In genomic region chr10:22579426-22579825, GRCm38 (mm10) we compare ENCODE assay signal across 8 mouse cellular contexts.
DNase-seq lines count a peak whose midpoint lies in the region; ATAC-seq and TF ChIP-seq lines count a peak whose summit lies in the region.
"Not testable (repeated sequence)": the region's sequence is repeated elsewhere in the genome, so short reads cannot be mapped to it uniquely, and the experiment has no call there.

No protein-coding gene starts in this region.

- WGBS in cerebellum, adult 2 months, result 26% methylated on average over 3 of the region's 3 CpGs
- 17% methylated on average over 3 of the region's 3 CpGs for WGBS in forebrain, embryonic 16.5 days
- 11% methylated on average over 3 of the region's 3 CpGs for WGBS in hindbrain, embryonic 14.5 days
- WGBS in lung, embryonic 14.5 days, result 16% methylated on average over 3 of the region's 3 CpGs

- peak; percentile 84 for ATAC-seq in forebrain, embryonic 16.5 days
- ATAC-seq in hindbrain, embryonic 14.5 days (ENCODE audit: low FRiP score), result peak; percentile 80; the same call in 1 of the 2 replicates
- ATAC-seq in lung, embryonic 14.5 days (ENCODE audit: insufficient read depth), result not testable (repeated sequence)

- not testable (repeated sequence) for H3K9me3 ChIP-seq in forebrain, embryonic 16.5 days (ENCODE audit: control insufficient read depth, low read length); hindbrain, embryonic 14.5 days (ENCODE audit: control insufficient read depth, low read length); lung, embryonic 14.5 days (ENCODE audit: low read depth, low read length)

- not testable (repeated sequence) for H3K27ac ChIP-seq in cerebellum, adult 2 months (ENCODE audit: insufficient read depth, low read length); forebrain, embryonic 16.5 days (ENCODE audit: low read length); hindbrain, embryonic 14.5 days; lung, embryonic 14.5 days (ENCODE audit: low read depth)

- peak; percentile 86 for TF ChIP-seq CTCF in cerebellum, adult 2 months (IDR thresholded peaks at IDR 0.05; ENCODE audit: borderline replicate concordance, insufficient read depth, low read depth, low read length)
- peak; percentile 74 for TF ChIP-seq CTCF in lung, embryonic 14.5 days (IDR thresholded peaks at IDR 0.05; ENCODE audit: low read depth)

- not testable (repeated sequence) for H3K4me3 ChIP-seq in cerebellum, adult 2 months (replicated peaks; ENCODE audit: insufficient read depth, low read depth, low read length); forebrain, embryonic 16.5 days (replicated peaks; ENCODE audit: low read length); hindbrain, embryonic 14.5 days (replicated peaks; ENCODE audit: low read length); lung, embryonic 14.5 days (ENCODE audit: low read depth, low read length)

- H3K27me3 ChIP-seq in cerebellum, adult 2 months (ENCODE audit: control insufficient read depth, insufficient read depth, low read length); forebrain, embryonic 16.5 days (replicated peaks; ENCODE audit: control insufficient read depth, insufficient read depth, low read length); hindbrain, embryonic 14.5 days (ENCODE audit: control insufficient read depth, insufficient read depth, low read length); lung, embryonic 14.5 days (ENCODE audit: insufficient read depth, low read length): not testable (repeated sequence)

- DNase-seq in MN1 (ENCODE audit: low spot score), result peak; percentile 78
- peak; percentile 62 to 64 for DNase-seq in cerebellum, adult 2 months
- DNase-seq in hindbrain, embryonic 14.5 days (ENCODE audit: low spot score), result peak; percentile 80
- peak; percentile 28 to 46 for DNase-seq in layer of hippocampus, adult 8-10 months (ENCODE audit: low spot score in 2 of 2)
- peak; percentile 83 for DNase-seq in lung, embryonic 14.5 days
- DNase-seq in ovary, postnatal 36 days (ENCODE audit: low spot score), result peak; percentile 25
- peak; percentile 40 for DNase-seq in thymus, postnatal 25 days

- H3K4me2 ChIP-seq in forebrain, embryonic 16.5 days (ENCODE audit: low read length); hindbrain, embryonic 14.5 days (replicated peaks); lung, embryonic 14.5 days: not testable (repeated sequence)

- TF ChIP-seq POLR2A in cerebellum, adult 2 months (IDR thresholded peaks at IDR 0.05; ENCODE audit: borderline replicate concordance, insufficient read depth, low read length), result not testable (repeated sequence)

- H3K36me3 ChIP-seq in forebrain, embryonic 16.5 days (ENCODE audit: control insufficient read depth, insufficient read depth); hindbrain, embryonic 14.5 days (replicated peaks; ENCODE audit: control insufficient read depth, insufficient read depth); lung, embryonic 14.5 days (ENCODE audit: insufficient read depth): not testable (repeated sequence)

- not testable (repeated sequence) for H3K4me1 ChIP-seq in cerebellum, adult 2 months (ENCODE audit: control insufficient read depth, insufficient read depth, low read length); forebrain, embryonic 16.5 days (replicated peaks; ENCODE audit: control insufficient read depth, insufficient read depth, low read length); hindbrain, embryonic 14.5 days (replicated peaks; ENCODE audit: control insufficient read depth, insufficient read depth, low read length); lung, embryonic 14.5 days (ENCODE audit: insufficient read depth)

- H3K9ac ChIP-seq in forebrain, embryonic 16.5 days (replicated peaks; ENCODE audit: low read depth, low read length); hindbrain, embryonic 14.5 days; lung, embryonic 14.5 days: not testable (repeated sequence)

Comparison
In these comparisons a context has a peak if more than half of its experiments do, and no peak if none do; other contexts are left out.
1. DNase-seq: peak in every context shown above with its lines; median percentile 83 in lung, embryonic 14.5 days; 80 in hindbrain, embryonic 14.5 days; 78 in MN1; 63 in cerebellum, adult 2 months; 40 in thymus, postnatal 25 days; 37 in layer of hippocampus, adult 8-10 months; 25 in ovary, postnatal 36 days.